Mouse (Mus musculus): ENCODE data around the gene Rbm48. TPM values are rescaled to one million over a fixed set of nuclear protein-coding genes. Genes with fewer than 3 reads are reported as not detected.

Gene Rbm48
- polyA plus RNA-seq, 1 experiment: 8.9 TPM

GRCm38 (mm10) chr5:3543629-3544479 lies 52.5 kb downstream of the Rbm48 start, which contains the start of gene Fam133b:
Gene Fam133b, plus strand, starts transcription at chr5:3543833.
- Histone ChIP-seq H3K36me3 (ENCODE audit: control insufficient read depth, insufficient read depth, low read length) (no peaks in the 10 kb centered on the region), H3K4me3 (ENCODE audit: control insufficient read depth, insufficient read depth, low read length) (peak within 1 kb of the TSS; percentile 99), H3K4me1 (replicated peaks; ENCODE audit: control insufficient read depth, insufficient read depth, low read length) (peaks cover 8% of the 10 kb centered on the region), H3K27ac (ENCODE audit: control insufficient read depth, insufficient read depth, low read length) (peak within 1 kb of the TSS; percentile 28; the same call in 1 of the 2 replicates), H3K27me3 (ENCODE audit: control insufficient read depth, insufficient read depth, low read length) (no peaks in the 10 kb centered on the region)
- peak; percentile 77; the same call in 1 of the 2 replicates for TF ChIP-seq POLR2A (IDR thresholded peaks at IDR 0.05; ENCODE audit: control insufficient read depth, extremely low read depth, insufficient read depth, low read length, poor library complexity)
- peak; percentile 98 for TF ChIP-seq CTCF (IDR thresholded peaks at IDR 0.05; ENCODE audit: borderline replicate concordance, control insufficient read depth, extremely low read depth, insufficient read depth, low read length, poor library complexity)
- under 1% methylated on average over 80 of the region's 80 CpGs for WGBS
- DNase-seq: peak; percentile 96

- H3K27me3 ChIP-seq (ENCODE audit: control insufficient read depth, insufficient read depth, low read length): no peaks in the 10 kb centered on the region
- WGBS: 90% methylated on average over 6 of the region's 6 CpGs
- no peak overlapping the region for H3K27ac ChIP-seq (ENCODE audit: control insufficient read depth, insufficient read depth, low read length)
- H3K36me3 ChIP-seq (ENCODE audit: control insufficient read depth, insufficient read depth, low read length): no peaks in the 10 kb centered on the region
- no peak overlapping the region for H3K4me3 ChIP-seq (ENCODE audit: control insufficient read depth, insufficient read depth, low read length)
- TF ChIP-seq POLR2A (IDR thresholded peaks at IDR 0.05; ENCODE audit: control insufficient read depth, extremely low read depth, insufficient read depth, low read length, poor library complexity) (no peak), CTCF (IDR thresholded peaks at IDR 0.05; ENCODE audit: borderline replicate concordance, control insufficient read depth, extremely low read depth, insufficient read depth, low read length, poor library complexity) (no peak)
- peaks cover 8% of the 10 kb centered on the region for H3K4me1 ChIP-seq (replicated peaks; ENCODE audit: control insufficient read depth, insufficient read depth, low read length)
- DNase-seq: no peak
Measured at GRCm38 (mm10) chr5:3541871-3542270, 54.5 kb downstream of the Rbm48 start.

- TF ChIP-seq POLR2A (IDR thresholded peaks at IDR 0.05; ENCODE audit: control insufficient read depth, extremely low read depth, insufficient read depth, low read length, poor library complexity): no peak
- Histone ChIP-seq H3K27ac (ENCODE audit: control insufficient read depth, insufficient read depth, low read length) (no peak overlapping the region), H3K36me3 (ENCODE audit: control insufficient read depth, insufficient read depth, low read length) (no peaks in the 10 kb centered on the region), H3K4me3 (ENCODE audit: control insufficient read depth, insufficient read depth, low read length) (no peak overlapping the region), H3K27me3 (ENCODE audit: control insufficient read depth, insufficient read depth, low read length) (no peaks in the 10 kb centered on the region), H3K4me1 (replicated peaks; ENCODE audit: control insufficient read depth, insufficient read depth, low read length) (0 out of 2 replicates have a peak, but pooled peaks cover 2% of the 10 kb centered on the region)
- no peak for DNase-seq
- 69% methylated on average over 11 of the region's 11 CpGs for WGBS
Measured at GRCm38 (mm10) chr5:3538505-3539472, 57.6 kb downstream of the Rbm48 start.

DNA sequence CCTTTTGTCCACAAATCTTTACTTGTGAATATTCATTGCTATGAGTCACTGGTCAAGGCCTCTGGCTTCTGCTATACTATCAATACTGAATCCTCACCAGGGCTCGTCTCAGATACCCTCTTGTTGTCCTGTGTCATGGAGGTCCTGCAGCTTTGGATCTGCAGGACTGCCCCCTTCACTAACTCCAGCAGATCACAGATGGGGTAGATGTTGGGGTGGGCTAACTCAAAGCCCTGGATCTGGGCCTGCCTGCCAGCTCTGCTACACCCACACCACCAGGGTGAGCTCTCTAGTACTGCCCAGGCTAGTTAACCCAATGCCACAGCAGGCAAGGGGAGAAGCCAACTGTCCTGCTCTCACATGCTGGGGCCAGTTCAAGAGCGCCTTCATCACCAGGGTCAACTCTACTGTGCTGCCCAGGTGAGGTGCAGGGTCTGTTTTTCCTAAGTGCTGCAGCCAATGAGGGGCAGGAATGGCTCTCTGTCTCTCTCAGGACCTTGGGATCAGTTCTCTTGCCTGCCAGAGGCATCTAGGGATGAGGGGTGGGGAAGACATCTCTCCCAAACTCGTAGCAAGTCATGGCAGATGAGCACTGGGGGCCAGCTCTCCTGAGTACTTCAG lies 59.7 kb downstream of the Rbm48 start:
- H3K27ac ChIP-seq (ENCODE audit: control insufficient read depth, insufficient read depth, low read length): no peak overlapping the region
- no peak for TF ChIP-seq CTCF (IDR thresholded peaks at IDR 0.05; ENCODE audit: borderline replicate concordance, control insufficient read depth, extremely low read depth, insufficient read depth, low read length, poor library complexity)
- WGBS: 91% methylated on average over 3 of the region's 3 CpGs
- no peak overlapping the region for H3K4me3 ChIP-seq (ENCODE audit: control insufficient read depth, insufficient read depth, low read length)
- no peak for DNase-seq
- no peaks in the 10 kb centered on the region for H3K4me1 ChIP-seq (replicated peaks; ENCODE audit: control insufficient read depth, insufficient read depth, low read length)
- H3K27me3 ChIP-seq (ENCODE audit: control insufficient read depth, insufficient read depth, low read length): no peaks in the 10 kb centered on the region
- H3K36me3 ChIP-seq (ENCODE audit: control insufficient read depth, insufficient read depth, low read length): no peaks in the 10 kb centered on the region

Other genes starting within 250 kb of the Rbm48 start
- 13.4 and 13.7 TPM in 2 replicates for gene Fam133b, start 52.8 kb downstream of the Rbm48 start, polyA plus RNA-seq (2012; rRNA removed)
- 4.5 and 5.2 TPM in 2 replicates for gene 1700109H08Rik, start 25.0 kb downstream of the Rbm48 start, polyA plus RNA-seq (2012; rRNA removed)
- gene Pex1, start 519 bp downstream of the Rbm48 start, polyA plus RNA-seq (2012; rRNA removed): 9.4 and 10.2 TPM in 2 replicates
- not detected in 2 replicates for gene Tmbim7, start 54.6 kb upstream of the Rbm48 start, polyA plus RNA-seq (2012; rRNA removed)
- gene Gatad1, start 60.6 kb upstream of the Rbm48 start, polyA plus RNA-seq (2012; rRNA removed): 37.1 and 52.0 TPM in 2 replicates
- 10.4 and 10.5 TPM in 2 replicates for gene Ankib1, start 206.3 kb upstream of the Rbm48 start, polyA plus RNA-seq (2012; rRNA removed)
- 17.2 and 19.9 TPM in 2 replicates for gene Krit1, start 206.6 kb upstream of the Rbm48 start, polyA plus RNA-seq (2012; rRNA removed)
- gene Lrrd1, start 248.6 kb upstream of the Rbm48 start, polyA plus RNA-seq (2012; rRNA removed): 0.08 and 0.11 TPM in 2 replicates